Mouse (Mus musculus): ENCODE results near the gene Slc25a42. TPM values are rescaled to one million over a fixed set of nuclear protein-coding genes. Genes with fewer than 3 reads are reported as not detected.

The Slc25a42 gene
- 8.9 TPM for polyA plus RNA-seq (2015; fragmentation: Illumina TruSeq; extraction: RNeasy Lipid Tissue Mini Kit (QIAGEN cat#74804); ENCODE audit: insufficient read depth, low replicate concordance)

DNA sequence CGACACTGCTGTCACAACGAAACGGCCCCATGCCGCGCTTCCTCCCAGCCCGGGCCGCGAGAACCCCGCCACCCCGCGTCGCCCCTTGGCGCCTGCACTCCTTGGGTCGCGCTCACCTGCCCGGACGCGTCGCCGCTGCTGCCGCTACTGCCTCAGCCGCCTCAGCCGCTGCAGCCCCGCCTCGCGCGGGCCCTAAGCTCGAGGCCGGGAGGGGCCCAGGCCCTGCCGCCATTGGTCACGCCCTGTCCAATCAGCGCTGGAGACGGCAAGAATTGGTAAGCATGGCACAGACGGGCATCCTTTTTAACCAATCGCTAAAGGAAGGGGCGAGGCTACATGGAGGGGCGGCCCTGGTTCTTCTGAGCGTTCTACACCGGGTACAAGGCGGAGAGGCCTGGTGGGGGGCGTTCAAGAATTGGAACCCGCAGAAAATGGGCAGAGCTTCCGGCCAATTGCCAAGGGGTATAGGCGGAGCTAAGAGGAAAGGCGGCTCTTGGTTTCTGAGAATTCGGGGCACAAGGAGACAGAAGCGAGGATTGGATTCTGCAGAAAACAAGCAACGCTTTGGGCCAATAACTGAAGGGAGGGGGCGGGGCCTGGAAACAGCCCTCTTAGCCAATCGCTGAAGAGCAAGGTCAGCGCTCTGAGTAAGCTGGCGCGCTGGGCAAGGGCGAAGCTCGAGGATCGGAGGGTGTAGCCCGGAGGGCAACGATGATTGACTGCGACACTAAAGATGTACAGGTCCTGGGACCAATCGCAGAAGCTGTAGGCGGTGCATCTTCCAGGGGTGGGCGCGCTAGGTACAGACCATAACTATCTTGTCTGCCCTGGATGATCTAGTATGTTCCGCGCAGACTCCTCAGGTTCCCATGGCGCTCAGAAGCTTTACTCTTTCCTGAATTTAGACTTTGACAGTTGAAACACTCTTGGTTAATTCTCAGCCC is at the start of gene Slc25a42:
TSS of gene Slc25a42 (minus strand) at position 194 of the 944 bp plus-strand sequence.

DNA sequence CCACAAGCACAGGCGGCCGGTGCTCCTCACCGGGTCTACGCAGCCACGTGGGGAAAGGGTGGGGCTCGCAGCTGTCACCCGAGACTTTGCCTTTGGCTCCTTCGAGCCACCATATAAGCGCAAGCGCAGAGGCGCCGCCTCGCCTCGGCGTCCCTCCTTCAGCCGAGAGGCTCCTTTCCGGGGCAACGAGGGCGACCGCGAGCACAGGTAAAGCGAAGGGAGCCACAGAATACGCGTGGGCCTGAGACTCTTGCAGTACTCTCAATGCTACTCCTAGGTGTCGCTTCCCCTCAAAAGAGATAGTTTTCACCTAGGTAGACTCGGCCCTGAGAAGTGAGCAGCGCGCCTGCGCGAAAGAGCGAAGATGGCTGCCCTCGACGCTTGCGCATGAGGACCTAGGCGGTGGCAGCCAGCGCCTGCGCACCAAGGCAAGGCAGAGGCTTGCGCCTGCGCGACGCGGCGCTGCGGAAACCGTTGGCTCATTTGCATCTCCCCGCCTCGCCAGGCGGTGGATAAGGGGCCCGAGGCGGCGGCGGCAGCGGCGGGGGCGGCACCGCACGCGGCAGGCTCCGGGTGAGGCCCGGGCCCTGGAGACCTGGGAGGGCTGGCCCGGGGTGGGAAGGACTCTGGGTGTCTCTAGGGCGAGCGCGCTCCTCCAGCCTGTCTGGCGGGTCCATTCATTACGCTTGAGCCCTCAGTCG is 22.1 kb upstream of the Slc25a42 start, which contains the start of the genes Sugp2 and Armc6:
TSS of gene Sugp2 (plus strand) at position 147 of the 701 bp plus-strand sequence.
TSS of gene Armc6 (minus strand) at position 387 of the 701 bp plus-strand sequence.

GRCm38 (mm10) chr8:70172043-70172681 is 39.9 kb downstream of the Slc25a42 start, which contains the start of gene Tmem161a:
TSS of gene Tmem161a (plus strand) at chr8:70172356.

DNA sequence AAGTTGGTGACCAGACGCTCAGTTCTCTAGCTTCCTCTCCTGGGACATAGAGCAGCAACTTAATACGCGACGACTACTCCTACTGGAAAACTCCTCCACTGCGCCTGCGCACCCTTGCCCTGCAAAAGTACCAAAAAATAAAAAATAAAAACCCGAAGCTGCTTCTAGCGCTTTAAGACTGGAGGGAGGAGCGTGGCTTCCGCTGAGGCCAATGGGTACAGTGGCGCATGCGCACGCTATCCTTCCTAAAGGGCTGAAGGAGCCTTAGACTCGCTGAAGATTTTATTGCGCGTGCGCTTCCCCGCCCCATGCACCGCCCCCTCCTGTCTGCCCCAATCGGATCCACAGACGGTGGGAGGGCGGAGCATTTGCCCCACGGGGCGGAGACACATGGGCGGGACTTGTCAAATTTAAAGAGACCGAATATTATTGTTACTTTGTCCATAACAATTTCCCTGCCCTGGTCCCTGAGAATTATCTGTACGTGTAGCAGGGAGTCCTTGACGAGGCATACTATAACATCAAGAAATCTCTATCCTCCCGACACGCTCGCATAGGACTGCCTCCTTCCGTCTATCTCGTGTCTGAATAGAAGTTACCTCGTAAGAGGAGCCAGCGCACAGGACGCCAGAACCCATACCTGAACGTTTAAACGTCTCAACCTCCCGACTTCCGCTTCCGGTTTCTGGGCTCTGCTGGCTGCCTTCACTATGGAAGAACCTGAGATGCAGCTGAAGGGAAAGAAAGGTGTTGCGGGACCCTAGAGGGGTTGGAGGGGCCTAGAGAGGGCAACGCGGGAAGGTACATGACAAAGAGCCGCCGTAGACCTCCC is 72.9 kb downstream of the Slc25a42 start, which contains the start of the genes Rfxank, Borcs8 and Mef2b:
TSS of gene Rfxank (minus strand) at position 129 of the 832 bp plus-strand sequence.
TSS of gene Borcs8 (plus strand) at position 474 of the 832 bp plus-strand sequence.
TSS of gene Mef2b (plus strand) at position 686 of the 832 bp plus-strand sequence.

Other genes with a start within 250 kb of the Slc25a42 start
- gene Gatad2a, start 215.9 kb downstream of the Slc25a42 start, polyA plus RNA-seq (2015; fragmentation: Illumina TruSeq; extraction: RNeasy Lipid Tissue Mini Kit (QIAGEN cat#74804); ENCODE audit: insufficient read depth, low replicate concordance) = 21.0 TPM
- 55.1 TPM for gene Mau2, start 169.6 kb downstream of the Slc25a42 start, polyA plus RNA-seq (2015; fragmentation: Illumina TruSeq; extraction: RNeasy Lipid Tissue Mini Kit (QIAGEN cat#74804); ENCODE audit: insufficient read depth, low replicate concordance)
- gene Sugp1, start 169.5 kb downstream of the Slc25a42 start, polyA plus RNA-seq (2015; fragmentation: Illumina TruSeq; extraction: RNeasy Lipid Tissue Mini Kit (QIAGEN cat#74804); ENCODE audit: insufficient read depth, low replicate concordance) = 29.4 TPM
- 1.2 TPM for gene Tm6sf2, start 139.4 kb downstream of the Slc25a42 start, polyA plus RNA-seq (2015; fragmentation: Illumina TruSeq; extraction: RNeasy Lipid Tissue Mini Kit (QIAGEN cat#74804); ENCODE audit: insufficient read depth, low replicate concordance)
- not detected for gene Hapln4, start 128.8 kb downstream of the Slc25a42 start, polyA plus RNA-seq (2015; fragmentation: Illumina TruSeq; extraction: RNeasy Lipid Tissue Mini Kit (QIAGEN cat#74804); ENCODE audit: insufficient read depth, low replicate concordance)
- 0.06 TPM for gene Ncan, start 91.4 kb downstream of the Slc25a42 start, polyA plus RNA-seq (2015; fragmentation: Illumina TruSeq; extraction: RNeasy Lipid Tissue Mini Kit (QIAGEN cat#74804); ENCODE audit: insufficient read depth, low replicate concordance)
- gene Nr2c2ap, start 81.0 kb downstream of the Slc25a42 start, polyA plus RNA-seq (2015; fragmentation: Illumina TruSeq; extraction: RNeasy Lipid Tissue Mini Kit (QIAGEN cat#74804); ENCODE audit: insufficient read depth, low replicate concordance) = 17.2 TPM
- gene Rfxank, start 73.2 kb downstream of the Slc25a42 start, polyA plus RNA-seq (2015; fragmentation: Illumina TruSeq; extraction: RNeasy Lipid Tissue Mini Kit (QIAGEN cat#74804); ENCODE audit: insufficient read depth, low replicate concordance) = 7.4 TPM
- gene Borcs8, start 72.8 kb downstream of the Slc25a42 start, polyA plus RNA-seq (2015; fragmentation: Illumina TruSeq; extraction: RNeasy Lipid Tissue Mini Kit (QIAGEN cat#74804); ENCODE audit: insufficient read depth, low replicate concordance) = 25.0 TPM
- 0.33 TPM for gene Mef2b, start 72.6 kb downstream of the Slc25a42 start, polyA plus RNA-seq (2015; fragmentation: Illumina TruSeq; extraction: RNeasy Lipid Tissue Mini Kit (QIAGEN cat#74804); ENCODE audit: insufficient read depth, low replicate concordance)
- gene Tmem161a, start 39.9 kb downstream of the Slc25a42 start, polyA plus RNA-seq (2015; fragmentation: Illumina TruSeq; extraction: RNeasy Lipid Tissue Mini Kit (QIAGEN cat#74804); ENCODE audit: insufficient read depth, low replicate concordance) = 15.6 TPM
- 44.6 TPM for gene Sugp2, start 21.9 kb upstream of the Slc25a42 start, polyA plus RNA-seq (2015; fragmentation: Illumina TruSeq; extraction: RNeasy Lipid Tissue Mini Kit (QIAGEN cat#74804); ENCODE audit: insufficient read depth, low replicate concordance)
- gene Armc6, start 22.2 kb upstream of the Slc25a42 start, polyA plus RNA-seq (2015; fragmentation: Illumina TruSeq; extraction: RNeasy Lipid Tissue Mini Kit (QIAGEN cat#74804); ENCODE audit: insufficient read depth, low replicate concordance) = 3.8 TPM
- 4.2 TPM for gene Homer3, start 70.5 kb upstream of the Slc25a42 start, polyA plus RNA-seq (2015; fragmentation: Illumina TruSeq; extraction: RNeasy Lipid Tissue Mini Kit (QIAGEN cat#74804); ENCODE audit: insufficient read depth, low replicate concordance)
- 23.5 TPM for gene Ddx49, start 90.2 kb upstream of the Slc25a42 start, polyA plus RNA-seq (2015; fragmentation: Illumina TruSeq; extraction: RNeasy Lipid Tissue Mini Kit (QIAGEN cat#74804); ENCODE audit: insufficient read depth, low replicate concordance)
- 32.0 TPM for gene Cope, start 90.2 kb upstream of the Slc25a42 start, polyA plus RNA-seq (2015; fragmentation: Illumina TruSeq; extraction: RNeasy Lipid Tissue Mini Kit (QIAGEN cat#74804); ENCODE audit: insufficient read depth, low replicate concordance)
- not detected for gene Cers1, start 103.5 kb upstream of the Slc25a42 start, polyA plus RNA-seq (2015; fragmentation: Illumina TruSeq; extraction: RNeasy Lipid Tissue Mini Kit (QIAGEN cat#74804); ENCODE audit: insufficient read depth, low replicate concordance)
- not detected for gene Gdf1, start 117.5 kb upstream of the Slc25a42 start, polyA plus RNA-seq (2015; fragmentation: Illumina TruSeq; extraction: RNeasy Lipid Tissue Mini Kit (QIAGEN cat#74804); ENCODE audit: insufficient read depth, low replicate concordance)
- 16.2 TPM for gene Upf1, start 141.0 kb upstream of the Slc25a42 start, polyA plus RNA-seq (2015; fragmentation: Illumina TruSeq; extraction: RNeasy Lipid Tissue Mini Kit (QIAGEN cat#74804); ENCODE audit: insufficient read depth, low replicate concordance)
- 0.10 TPM for gene Comp, start 161.3 kb upstream of the Slc25a42 start, polyA plus RNA-seq (2015; fragmentation: Illumina TruSeq; extraction: RNeasy Lipid Tissue Mini Kit (QIAGEN cat#74804); ENCODE audit: insufficient read depth, low replicate concordance)
- 6.5 TPM for gene Crtc1, start 227.3 kb upstream of the Slc25a42 start, polyA plus RNA-seq (2015; fragmentation: Illumina TruSeq; extraction: RNeasy Lipid Tissue Mini Kit (QIAGEN cat#74804); ENCODE audit: insufficient read depth, low replicate concordance)